Mouse (Mus musculus): ENCODE results near the gene Ube2e1.
"Not testable (repeated sequence)": the region's sequence is repeated elsewhere in the genome, so short reads cannot be mapped to it uniquely, and the experiment has no call there.

Gene Ube2e1

DNA sequence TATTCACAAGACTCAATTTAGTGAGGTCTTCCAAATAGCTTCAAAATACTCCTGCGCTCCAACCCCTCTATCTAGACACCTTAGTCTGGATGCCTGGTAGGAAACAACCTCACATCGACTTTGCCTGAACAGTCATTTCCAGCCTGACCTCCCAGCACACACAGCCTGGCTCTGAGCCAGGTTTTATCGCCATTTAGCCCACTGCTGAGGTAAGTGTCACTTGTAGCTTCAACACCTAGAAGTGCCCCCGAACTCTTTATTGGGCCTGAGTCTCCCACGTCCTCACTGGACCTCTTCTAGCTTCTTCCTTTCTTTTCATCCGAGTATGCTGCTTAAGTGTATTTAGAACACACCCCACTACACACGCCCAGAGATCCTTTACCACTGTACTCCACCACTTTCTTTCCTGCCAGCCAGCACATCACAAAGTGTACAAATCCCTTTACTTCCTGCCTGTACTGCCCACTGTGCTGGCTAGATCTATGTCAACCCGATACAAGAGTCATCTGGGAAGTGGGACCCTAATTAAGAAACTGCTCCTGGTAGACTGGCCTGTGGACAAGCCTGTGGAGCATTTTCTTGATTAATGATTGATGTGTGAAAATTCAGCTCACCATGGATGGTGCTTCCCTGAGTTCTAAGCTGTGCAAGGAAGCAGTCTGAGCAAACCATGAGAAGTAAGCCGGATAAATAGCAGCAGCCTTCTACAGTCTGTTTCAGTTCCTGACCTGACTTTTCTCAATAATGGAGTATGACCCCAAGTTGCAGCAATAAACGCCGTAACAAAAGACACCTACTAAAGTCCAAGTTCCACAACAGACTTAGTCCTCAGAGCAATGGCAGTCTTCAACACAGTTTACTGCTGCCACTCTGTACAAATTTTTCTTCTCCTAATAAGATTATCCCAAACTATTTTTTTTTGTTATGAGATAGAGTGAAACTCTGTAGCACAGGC lies 13.9 kb downstream of the Ube2e1 start:
- no peak for DNase-seq (ENCODE audit: low spot score)

DNA sequence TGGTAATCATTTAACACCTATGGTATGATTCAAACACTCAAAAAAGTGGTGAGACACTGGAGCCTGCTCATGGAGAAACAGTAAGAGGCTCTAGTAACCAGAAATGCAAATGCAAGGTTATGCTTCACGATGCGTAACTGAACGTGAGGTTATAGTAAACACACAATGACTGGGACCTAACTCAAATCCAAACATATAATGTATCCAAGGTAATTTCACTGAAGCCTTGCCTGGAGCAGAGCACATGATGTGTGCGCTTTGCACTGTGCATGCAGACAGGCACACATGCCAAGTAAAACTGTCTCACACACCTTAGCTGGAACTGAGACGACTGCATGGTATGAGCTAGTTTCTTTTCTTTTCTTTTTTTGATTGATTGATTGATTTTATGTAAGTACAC lies 27.5 kb downstream of the Ube2e1 start:
- DNase-seq (ENCODE audit: low spot score), result no peak

DNA sequence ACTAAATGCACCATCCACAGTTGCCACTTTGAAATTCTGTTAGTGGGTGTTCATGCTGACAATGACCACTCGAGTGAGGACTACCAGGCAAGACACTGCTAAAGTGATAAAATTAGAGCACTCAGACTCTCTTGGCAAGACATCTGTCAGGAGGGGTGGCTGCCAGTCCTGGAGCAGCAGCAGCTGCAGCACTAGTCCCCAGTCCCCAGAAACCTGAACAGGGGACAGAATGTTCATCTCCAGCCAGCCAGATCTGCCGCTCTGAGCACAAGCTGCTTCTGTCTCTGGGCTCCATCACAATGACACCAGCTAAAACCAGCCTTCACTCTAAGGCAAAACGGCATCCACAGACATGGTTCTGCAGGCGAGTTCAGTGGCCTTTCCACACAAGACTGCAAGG lies 28.4 kb downstream of the Ube2e1 start:
- DNase-seq (ENCODE audit: low spot score), result no peak

DNA sequence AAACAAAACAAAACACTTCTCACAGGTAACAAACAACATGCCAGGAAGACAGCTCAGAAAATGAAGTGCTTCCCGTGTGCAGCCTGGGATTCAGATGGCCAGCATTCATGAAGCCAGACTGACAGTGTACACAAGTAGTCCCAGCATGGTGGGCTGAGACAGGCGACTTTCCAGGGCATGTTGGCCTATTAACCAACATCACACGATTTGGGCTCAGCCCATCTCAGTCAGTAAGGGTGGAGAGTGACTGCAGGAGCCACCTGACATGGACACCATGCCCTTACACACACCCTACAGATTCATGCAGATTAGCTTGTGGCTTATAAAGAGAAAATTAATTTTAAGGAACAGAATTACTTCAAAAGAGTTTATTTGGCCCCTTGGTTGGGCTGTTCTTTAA lies 28.9 kb downstream of the Ube2e1 start:
- no peak for DNase-seq (ENCODE audit: low spot score)

DNA sequence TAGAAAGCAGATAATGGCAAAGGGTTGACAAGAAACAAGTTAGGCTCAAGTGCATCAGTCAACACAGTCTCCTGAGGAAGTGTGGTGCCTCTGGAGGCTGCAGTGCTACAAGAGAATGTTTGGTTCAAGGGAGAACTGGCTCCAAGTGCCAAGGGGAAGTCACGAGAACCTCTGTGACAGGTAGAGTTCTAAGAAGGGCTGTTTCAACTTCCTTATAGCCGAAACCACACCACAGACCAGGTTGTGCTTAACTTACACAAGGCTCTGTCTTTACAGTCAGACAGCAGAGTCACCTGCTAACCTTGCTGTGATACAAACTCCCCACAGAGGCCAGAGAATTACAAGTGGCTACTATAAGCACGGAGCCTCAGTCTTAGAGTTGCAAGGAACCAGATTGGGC lies 30.1 kb downstream of the Ube2e1 start:
- no peak for DNase-seq (ENCODE audit: low spot score)

DNA sequence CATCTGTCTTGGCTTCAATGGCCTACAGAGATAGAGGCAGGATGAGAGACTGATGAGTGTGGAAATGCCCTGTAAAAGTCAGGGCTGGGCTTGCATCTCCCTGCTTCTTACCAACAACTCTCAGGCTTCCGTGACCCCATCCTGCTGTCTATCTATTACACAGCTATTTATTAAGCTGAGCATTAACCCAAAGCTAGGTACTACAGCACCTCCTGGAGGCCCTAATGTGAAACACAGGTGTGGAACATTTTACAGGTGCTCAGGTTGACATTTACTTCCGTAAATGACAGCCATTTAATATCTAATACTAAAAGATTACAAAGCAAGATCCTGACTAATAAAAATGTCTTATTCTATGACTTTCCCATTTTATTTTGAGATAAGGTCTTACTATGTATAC lies 31.0 kb downstream of the Ube2e1 start:
- DNase-seq (ENCODE audit: low spot score), result no peak

DNA sequence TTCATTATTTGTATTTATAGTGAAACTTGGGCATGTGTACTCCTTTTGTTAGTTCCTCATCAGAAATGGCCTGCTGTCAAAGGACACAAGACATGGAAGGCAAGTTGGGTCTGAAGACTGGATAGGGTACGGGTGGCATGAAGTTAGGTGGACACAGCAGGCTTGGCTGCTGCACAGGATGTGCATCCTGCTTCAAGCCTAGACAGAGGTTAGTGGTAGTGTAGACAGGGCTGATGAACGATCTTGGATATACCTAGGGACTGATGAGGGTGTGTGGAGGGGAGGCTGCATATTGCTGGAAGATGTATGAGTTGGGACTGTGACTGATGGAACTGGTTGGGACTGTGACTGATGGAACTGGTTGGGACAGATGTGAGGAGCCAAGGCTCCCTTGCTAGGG lies 32.8 kb downstream of the Ube2e1 start:
- DNase-seq (ENCODE audit: low spot score), result no peak

DNA sequence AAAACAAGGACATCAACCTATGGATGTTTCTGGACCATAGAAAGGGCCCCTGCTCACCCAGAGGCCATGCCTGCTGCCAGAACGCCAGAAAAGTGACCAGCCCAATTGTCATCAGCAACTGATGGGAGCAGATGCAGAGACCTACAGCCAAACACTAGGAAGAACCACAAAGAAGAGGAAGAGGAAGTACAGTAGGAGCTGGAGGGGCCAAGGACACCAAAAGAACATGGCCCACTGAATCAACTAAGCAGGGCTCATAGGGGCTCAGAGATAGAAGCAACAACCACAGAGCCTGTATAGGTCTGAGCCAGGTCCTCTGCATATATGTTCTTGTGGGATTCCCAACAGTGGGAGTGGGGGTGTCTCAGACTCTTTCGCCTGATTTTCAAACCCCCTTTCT lies 34.2 kb downstream of the Ube2e1 start:
- DNase-seq (ENCODE audit: low spot score), result no peak

DNA sequence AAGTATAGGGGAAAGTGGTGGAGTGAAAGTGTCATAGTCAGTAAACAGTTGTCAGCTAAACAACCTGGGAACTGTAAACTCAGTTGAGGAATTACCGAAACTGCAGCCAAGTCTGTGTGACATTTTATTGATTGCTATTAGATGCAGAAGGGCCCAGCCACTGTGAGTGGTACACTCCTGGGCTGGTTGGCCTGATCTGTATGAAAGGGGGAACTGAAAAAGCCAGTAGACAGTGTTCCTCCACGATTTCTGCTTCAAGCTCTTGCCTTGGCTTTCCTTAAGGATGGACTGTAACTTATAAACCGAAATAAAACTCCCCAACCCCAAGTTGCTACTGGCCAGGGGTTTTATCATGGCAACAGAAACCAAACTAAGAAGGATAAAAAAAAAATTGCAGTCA lies 39.1 kb downstream of the Ube2e1 start:
- DNase-seq (ENCODE audit: low spot score), result no peak

DNA sequence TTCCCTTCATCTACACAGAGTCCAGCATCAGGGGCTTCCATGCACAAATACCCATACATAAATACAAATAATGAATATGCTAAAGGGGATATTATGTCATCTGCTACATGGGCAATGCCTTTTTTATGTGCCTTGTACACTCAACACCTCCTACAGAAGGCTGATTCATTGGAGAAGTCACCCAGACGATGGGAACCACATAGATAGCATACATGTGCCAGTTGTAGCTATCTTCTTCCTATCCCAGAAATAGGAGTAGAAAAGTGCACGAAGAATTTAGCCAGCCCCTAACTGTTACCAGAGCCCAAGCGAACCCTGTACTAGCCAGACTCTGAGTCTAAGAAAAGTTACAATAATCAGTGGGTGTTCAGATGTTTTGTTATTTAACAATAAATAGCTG lies 39.5 kb downstream of the Ube2e1 start:
- DNase-seq (ENCODE audit: low spot score), result no peak

DNA sequence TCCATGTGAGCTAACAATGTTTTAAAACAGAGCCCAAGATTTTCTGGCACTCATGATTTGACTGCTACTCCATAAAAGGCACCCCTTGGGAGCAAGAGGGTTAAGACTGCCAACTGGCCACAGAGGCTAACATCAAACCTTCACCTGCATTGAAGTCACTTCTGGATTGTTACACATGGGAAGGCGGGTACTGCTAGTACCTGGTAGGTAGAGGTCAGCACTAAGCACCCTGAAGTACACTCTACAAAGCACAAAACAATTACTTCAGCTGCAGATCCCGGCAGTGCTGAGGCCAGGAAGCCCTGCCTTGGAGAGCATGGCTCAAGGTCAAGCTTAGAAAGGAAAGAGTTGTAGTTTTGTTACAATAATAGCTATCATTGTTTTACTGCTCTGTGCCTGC lies 44.3 kb downstream of the Ube2e1 start:
- no peak for DNase-seq (ENCODE audit: low spot score)

DNA sequence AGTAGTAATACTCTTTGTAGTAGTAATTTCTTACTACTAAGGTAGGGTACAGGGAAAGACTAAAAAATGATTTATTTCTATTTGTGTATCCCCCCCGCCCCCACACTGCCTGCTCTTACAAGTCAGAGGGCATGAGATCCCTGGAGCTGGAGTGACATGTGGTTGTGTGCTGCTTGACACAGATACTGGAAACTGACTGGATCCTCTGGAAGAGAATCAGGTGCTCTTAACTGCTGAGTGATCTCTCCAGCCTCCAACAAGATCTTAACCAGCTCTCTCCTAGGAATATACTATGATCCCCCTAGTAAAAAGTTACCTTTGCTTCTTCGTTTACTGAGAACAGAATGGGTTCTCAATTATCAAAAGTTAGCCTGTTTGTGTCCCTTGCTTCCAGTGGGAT lies 45.2 kb downstream of the Ube2e1 start:
- no peak for DNase-seq (ENCODE audit: low spot score)

DNA sequence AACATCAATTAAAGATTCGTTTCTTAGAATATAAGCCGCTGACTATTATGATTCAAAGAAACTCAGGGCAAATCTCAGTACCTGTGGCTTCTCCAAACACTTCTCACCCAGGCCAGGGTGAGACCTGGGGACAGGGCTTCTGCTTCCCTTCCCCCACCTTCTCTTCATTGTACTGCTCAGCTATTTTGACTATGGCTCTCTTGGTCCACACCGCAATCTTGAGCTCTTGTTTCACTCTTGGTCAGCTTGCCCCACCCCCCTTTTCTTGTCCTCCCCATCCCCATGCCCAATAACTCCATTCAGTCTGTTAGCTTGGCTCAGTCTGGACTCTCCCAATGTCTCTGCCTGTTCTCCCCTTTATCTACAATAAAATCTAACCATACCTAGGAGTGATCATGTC lies 46.2 kb downstream of the Ube2e1 start:
- DNase-seq (ENCODE audit: low spot score), result no peak

DNA sequence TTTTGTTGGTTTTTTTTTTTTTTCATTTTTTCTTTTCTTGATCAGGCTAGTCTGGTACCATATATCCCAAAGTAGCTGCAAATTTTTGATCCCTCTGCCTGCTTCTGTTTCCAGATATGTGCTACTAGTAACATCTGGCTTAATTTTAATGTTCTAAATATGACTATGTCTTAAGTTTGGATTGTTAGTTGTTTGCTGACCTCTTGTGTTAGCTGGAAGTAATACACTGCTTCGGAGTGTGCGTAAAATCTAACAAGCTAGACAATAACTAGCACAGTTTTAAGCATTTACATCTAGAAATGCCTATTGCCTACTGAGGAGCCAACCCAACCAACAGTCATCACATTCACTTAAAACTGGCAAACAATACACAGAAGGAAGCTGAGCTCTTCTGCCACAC lies 47.1 kb downstream of the Ube2e1 start:
- DNase-seq (ENCODE audit: low spot score), result no peak

DNA sequence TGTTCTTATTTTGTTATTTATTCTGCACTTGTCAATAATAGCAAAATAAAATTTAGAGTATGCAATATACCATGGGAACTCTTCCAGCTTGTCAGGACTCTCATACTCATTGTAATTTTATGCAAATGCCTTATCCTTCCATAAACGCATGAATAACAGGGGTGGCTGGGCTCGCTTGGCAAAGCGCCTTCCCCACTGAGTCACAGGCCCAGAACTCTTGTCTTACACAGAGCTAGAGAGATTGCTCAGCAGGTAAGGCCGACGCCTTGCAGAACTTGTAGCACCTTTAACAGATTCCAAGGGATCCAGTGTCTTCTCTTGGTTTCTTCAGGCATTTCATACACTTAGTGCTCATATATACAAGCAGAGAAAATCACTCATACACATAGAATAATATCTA lies 51.3 kb downstream of the Ube2e1 start:
- DNase-seq (ENCODE audit: low spot score), result no peak

DNA sequence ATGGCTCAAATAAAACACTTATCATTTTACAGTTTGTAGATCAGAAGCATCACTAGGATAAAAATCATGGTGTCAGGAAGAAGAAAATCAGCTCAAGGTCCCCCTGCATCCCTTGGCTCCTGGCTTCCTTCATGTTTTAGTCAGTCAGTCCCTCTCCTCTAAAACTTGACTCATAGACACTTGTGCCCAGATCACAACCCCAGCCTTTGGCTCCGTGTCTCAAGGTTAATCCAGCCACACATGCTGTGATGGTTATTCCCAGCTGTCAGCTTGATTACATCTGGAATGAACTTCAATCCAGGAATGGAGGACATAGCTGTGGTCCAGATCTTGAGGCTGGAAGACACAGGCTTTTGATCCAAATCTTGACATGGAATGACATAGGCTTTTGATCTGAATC lies 57.1 kb downstream of the Ube2e1 start:
- no peak for DNase-seq (ENCODE audit: low spot score)

DNA sequence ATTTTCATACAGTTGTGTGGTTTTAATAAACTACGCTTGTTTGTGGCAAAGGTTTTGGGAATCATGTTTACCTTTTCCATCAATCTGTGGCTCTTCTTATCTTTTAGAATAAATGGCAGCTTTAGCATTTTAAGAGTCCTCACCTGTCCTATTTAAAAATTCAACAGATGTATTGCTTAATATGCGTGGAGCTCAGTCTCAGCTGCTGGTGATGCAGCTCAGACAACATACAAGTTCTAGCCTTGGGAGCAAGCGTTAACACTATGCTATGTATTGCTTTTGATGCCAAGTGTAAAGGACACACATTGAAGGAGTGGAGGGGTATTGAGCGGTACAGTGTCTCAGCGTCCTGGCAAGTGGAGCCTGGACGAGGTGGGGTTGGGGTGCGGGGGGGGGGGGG lies 60.0 kb downstream of the Ube2e1 start:
- no peak for DNase-seq (ENCODE audit: low spot score)

DNA sequence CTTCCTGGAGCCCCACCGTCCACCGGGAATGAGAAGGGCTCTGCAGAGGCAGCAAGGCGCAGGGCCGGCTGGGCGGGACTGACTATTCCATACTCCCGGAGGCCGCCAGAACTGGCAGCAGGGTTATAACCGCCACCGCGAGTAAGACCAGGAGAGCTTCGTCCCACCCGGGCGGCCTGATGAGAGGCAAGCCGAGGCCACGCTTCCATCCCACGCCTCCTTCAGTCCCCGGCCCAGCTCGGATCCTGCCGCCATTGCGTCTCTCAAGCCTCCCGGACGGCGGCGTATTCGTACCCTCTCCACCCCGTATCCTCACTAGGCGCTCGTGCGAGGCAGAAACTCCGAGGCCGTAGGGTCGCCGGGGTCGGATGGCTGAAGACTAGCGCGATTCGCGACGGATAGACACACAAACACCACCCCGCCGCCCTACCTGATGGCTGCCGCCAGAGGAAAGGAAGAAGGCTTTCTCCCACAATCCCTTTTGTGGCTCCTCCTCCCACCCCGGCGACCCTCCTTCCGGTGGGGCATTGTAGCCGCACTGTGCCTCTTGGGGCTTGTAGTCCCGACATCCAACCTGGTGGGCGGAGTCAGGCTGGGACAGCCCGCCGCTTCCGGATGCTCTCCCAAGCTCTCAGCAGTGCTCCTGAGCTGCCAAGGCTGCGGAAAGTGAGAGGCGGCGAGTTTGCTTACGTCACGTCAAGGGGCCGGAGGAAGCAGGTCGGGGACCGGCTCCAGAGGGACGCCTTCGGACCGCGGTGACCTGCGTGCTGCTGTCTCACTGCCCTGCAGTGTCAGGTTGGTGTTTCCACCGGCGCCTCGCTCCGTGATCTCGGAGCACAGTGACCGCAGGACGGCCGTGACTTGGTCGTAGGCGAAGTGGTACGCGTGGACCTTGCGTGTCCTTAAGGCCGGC lies 60.9 kb downstream of the Ube2e1 start, which contains the start of the genes Nkiras1 and Rpl15:
Nkiras1 (plus strand) TSS at position 608 of the 913 bp plus-strand sequence.
Rpl15 (minus strand) TSS at position 863 of the 913 bp plus-strand sequence.
- DNase-seq (ENCODE audit: low spot score), result peak; percentile 98

DNA sequence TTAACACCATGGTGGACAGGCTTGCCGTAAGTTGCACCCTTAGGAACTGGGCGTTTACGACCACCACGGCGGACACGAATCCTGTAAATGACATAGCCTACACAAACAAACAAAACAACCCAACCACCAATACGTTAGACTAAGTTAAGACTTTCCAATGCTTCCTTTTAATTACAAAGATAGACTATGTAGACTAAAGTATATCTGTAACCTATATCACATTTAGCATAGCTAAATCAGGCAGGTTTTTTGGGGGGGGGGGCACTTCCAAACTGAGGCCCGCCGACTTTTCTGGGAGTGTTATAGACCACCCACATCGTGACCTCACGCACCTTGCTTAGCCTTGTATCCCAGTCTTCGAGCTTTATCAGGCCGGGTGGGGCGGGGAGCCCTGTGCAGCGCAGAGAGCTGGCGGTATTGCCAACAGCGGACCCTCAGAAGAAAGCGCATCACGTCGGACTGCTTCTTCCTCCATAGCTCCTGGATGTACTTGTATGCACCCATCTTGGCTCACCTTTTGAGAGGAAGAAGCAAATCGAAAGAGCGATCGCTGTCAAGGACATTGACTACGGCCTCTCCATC lies 61.6 kb downstream of the Ube2e1 start:
- not testable (repeated sequence) for DNase-seq (ENCODE audit: low spot score)

DNA sequence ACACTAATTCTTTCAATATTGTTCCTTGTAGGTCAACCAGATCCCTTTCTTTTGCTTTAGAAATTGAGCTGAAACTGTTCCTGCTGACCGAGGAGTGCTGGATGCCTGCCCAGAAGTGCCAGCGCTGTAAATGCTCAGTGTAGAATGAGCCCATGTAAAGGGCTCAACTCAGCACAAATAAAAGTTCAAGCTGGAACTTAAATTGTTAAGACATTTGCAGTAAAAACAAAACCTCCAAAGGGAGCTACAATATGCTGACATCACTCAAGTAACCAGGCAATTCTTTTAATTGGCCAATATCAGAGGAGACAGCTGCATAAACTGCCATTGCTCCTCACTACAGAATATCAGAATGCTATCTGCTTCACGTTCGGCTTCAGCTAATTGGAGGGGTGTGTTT lies 68.2 kb downstream of the Ube2e1 start:
- DNase-seq (ENCODE audit: low spot score), result peak; percentile 31

DNA sequence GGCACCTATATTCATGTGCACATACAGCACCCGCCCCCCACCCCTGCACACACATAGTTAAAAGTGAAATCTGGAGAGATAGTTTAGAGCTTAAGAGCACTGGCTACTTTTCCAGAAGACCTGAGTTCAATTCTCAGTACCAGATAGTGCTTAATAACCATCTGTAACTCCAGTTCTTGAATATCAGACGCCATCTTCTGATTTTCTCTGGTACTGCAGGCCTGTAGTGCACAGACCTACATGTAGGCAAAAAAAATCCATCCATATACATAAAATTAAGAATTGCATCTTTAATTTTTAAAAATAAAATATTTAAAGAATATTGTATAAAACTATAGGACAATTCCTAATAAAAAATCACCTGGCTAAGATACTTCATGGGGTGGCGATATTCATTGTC lies 70.5 kb downstream of the Ube2e1 start:
- DNase-seq (ENCODE audit: low spot score), result no peak

DNA sequence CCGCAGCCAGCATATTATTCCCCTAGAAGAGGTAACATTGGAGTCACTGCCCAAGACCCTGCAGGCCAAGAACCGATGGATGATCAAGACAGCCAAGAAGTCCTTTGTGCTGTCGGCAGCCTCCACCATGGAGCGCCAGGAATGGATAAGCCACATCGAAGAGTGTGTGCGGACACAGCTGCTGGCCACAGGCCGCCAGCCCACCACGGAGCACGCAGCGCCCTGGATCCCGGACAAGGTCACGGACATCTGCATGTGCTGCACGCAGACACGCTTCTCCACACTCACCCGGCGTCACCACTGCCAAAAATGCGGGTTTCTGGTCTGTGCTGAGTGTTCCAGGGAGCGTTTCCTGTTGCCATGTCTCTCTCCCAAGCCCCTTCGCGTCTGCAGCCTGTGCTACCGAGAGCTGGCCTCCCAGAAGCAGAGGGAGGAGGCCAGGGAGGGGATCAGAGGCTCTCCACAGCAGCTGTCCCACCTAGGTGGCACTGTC lies 89.0 kb downstream of the Ube2e1 start:
- DNase-seq (ENCODE audit: low spot score), result no peak

Measured in ovary, postnatal 36 days (tissue).